Mouse (Mus musculus): ENCODE measurements at regions not wholly inside any gene's neighbourhood (a gene's known extent, or its start where the extent isn't known, plus 50 kb on each side); places are given as distances from the start of the nearest gene placed in this dataset.

DNA sequence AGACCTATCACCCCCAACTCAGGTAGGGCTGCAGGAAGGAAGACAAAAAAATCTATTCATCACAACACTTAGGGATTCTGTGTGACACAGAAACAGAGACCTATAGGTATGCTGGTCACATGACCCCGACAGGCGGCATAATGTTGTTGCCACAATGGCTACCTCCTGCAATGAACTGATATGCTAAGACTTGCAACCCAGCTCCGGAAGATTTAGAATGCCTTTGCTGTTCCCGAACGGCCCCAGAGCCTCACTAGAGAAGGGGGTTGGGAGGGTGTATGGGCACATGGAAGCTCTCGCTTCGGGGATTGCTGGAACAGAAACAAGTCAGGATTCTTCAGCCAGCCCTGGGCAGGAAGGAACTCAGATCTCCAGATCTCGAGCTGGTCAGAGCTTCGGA is 55.5 kb upstream of the Tnrc6c start:
- WGBS: 18% methylated on average over 9 of the region's 9 CpGs
- H3K27ac ChIP-seq (ENCODE audit: insufficient read depth, low read depth, low read length): no peak overlapping the region
- TF ChIP-seq POLR2A (IDR thresholded peaks at IDR 0.05; ENCODE audit: insufficient read depth, low read depth, low read length) (no peak), CTCF (IDR thresholded peaks at IDR 0.05; ENCODE audit: insufficient read depth, low read depth, low read length) (no peak)
- H3K4me1 ChIP-seq (ENCODE audit: control insufficient read depth, insufficient read depth, low read length): peaks cover 42% of the 10 kb centered on the region
- H3K4me3 ChIP-seq (ENCODE audit: insufficient read depth, low read depth, low read length): peak overlapping the region; percentile 29

- 35% methylated on average over 16 of the region's 16 CpGs for WGBS
- peak overlapping the region; percentile 29 for H3K4me3 ChIP-seq (ENCODE audit: insufficient read depth, low read depth, low read length)
Measured at GRCm38 (mm10) chr11:117599049-117599787, 54.9 kb upstream of the Tnrc6c start.

DNA sequence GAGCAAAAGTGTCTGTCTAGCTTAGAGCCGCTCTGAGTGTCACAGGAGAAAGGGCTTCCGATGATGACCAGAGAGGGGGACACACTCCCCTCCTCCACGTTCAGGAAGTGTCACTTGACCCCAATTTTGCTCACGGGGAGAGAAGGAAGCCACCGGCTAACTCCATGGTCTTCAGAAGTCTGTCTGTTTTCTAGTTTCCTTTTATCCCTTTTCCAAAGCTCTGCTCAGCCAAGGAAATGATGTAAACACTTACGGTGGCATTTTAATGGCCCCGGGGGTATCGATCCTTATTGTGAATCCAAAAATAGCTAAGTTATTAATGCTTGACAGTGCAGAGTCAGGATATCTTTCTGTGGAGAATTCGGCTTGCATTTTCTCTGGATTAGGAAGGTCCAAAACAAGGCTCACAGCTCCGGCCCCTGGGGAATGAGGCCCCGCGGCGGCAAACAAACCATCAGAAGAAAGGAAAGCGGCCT is 54.3 kb upstream of the Tnrc6c start:
- Histone ChIP-seq H3K27ac (ENCODE audit: insufficient read depth, low read depth, low read length) (no peak overlapping the region), H3K4me3 (ENCODE audit: insufficient read depth, low read depth, low read length) (no peak overlapping the region), H3K4me1 (ENCODE audit: control insufficient read depth, insufficient read depth, low read length) (peaks cover 42% of the 10 kb centered on the region)
- TF ChIP-seq CTCF (IDR thresholded peaks at IDR 0.05; ENCODE audit: insufficient read depth, low read depth, low read length): no peak
- TF ChIP-seq POLR2A (IDR thresholded peaks at IDR 0.05; ENCODE audit: insufficient read depth, low read depth, low read length): no peak
- WGBS: 46% methylated on average over 14 of the region's 14 CpGs

More at GRCm38 (mm10) chr11:117599049-117599787, 54.9 kb upstream of the Tnrc6c start:
- Histone ChIP-seq H3K27ac (ENCODE audit: insufficient read depth, low read depth, low read length) (no peak overlapping the region), H3K4me1 (ENCODE audit: control insufficient read depth, insufficient read depth, low read length) (peaks cover 42% of the 10 kb centered on the region)
- TF ChIP-seq CTCF (IDR thresholded peaks at IDR 0.05; ENCODE audit: insufficient read depth, low read depth, low read length) (no peak), POLR2A (IDR thresholded peaks at IDR 0.05; ENCODE audit: insufficient read depth, low read depth, low read length) (no peak)

DNA sequence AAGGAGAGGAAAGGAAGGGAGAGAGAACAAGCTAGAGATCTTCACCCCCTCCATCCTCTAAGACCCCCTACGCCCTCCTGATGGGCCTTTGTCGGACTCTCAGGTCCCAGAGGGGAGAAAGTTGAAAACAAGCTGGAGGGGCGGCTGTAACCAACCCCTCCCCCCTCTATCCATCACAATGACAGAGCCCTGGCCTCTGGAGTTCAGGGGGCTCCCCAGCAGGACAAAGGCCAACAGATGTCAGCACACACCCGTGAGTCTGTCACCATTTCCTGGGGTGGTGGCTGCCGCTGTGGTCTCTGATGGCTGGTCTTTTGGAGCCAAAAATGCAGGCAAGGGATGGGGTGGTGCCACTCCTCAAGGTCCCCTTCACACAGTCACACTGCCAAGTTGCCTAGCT is 52.9 kb upstream of the Tnrc6c start:
- Histone ChIP-seq H3K4me1 (ENCODE audit: control insufficient read depth, insufficient read depth, low read length) (peaks cover 37% of the 10 kb centered on the region), H3K27ac (ENCODE audit: insufficient read depth, low read depth, low read length) (no peak overlapping the region), H3K4me3 (ENCODE audit: insufficient read depth, low read depth, low read length) (no peak overlapping the region)
- 87% methylated on average over 5 of the region's 5 CpGs for WGBS
- TF ChIP-seq POLR2A (IDR thresholded peaks at IDR 0.05; ENCODE audit: insufficient read depth, low read depth, low read length): no peak
- TF ChIP-seq CTCF (IDR thresholded peaks at IDR 0.05; ENCODE audit: insufficient read depth, low read depth, low read length): no peak

- H3K4me1 ChIP-seq (ENCODE audit: control insufficient read depth, insufficient read depth, low read length): peaks cover 19% of the 10 kb centered on the region
- H3K4me3 ChIP-seq (ENCODE audit: insufficient read depth, low read depth, low read length): no peak overlapping the region
- H3K27ac ChIP-seq (ENCODE audit: insufficient read depth, low read depth, low read length): no peak overlapping the region
- WGBS: 43% methylated on average over 2 of the region's 2 CpGs
- TF ChIP-seq POLR2A (IDR thresholded peaks at IDR 0.05; ENCODE audit: insufficient read depth, low read depth, low read length) (no peak), CTCF (IDR thresholded peaks at IDR 0.05; ENCODE audit: insufficient read depth, low read depth, low read length) (no peak)
Measured at GRCm38 (mm10) chr11:117604019-117604418, 50.1 kb upstream of the Tnrc6c start.
